Mouse (Mus musculus): ENCODE measurements around the gene Lrrc8b.

Gene Lrrc8b

GRCm38 (mm10) chr5:105496586-105496985, 81.0 kb downstream of the Lrrc8b start:
- in situ Hi-C loops (cut with MboI; ENCODE audit: low pct_unique_long_range_greater_than_20kb in 1 of 2, low sequenced_read_pairs in 2 of 2, unreplicated experiment in 1 of 2): loop anchor here (5.0 to 10.0 kb wide), 3 partner anchors 89 to 156 kb away; no protein-coding TSS in a partner anchor

GRCm38 (mm10) chr5:105498429-105499000, 82.9 kb downstream of the Lrrc8b start:
- in situ Hi-C loops (cut with MboI; ENCODE audit: low pct_unique_long_range_greater_than_20kb in 1 of 2, low sequenced_read_pairs in 2 of 2, unreplicated experiment in 1 of 2): loop anchor here (5.0 to 10.0 kb wide), 3 partner anchors 91 to 154 kb away; no protein-coding TSS in a partner anchor

- in situ Hi-C loops (cut with MboI; ENCODE audit: low pct_unique_long_range_greater_than_20kb in 1 of 2, low sequenced_read_pairs in 2 of 2, unreplicated experiment in 1 of 2): loop anchor here (5.0 to 10.0 kb wide), 3 partner anchors 92 to 153 kb away; no protein-coding TSS in a partner anchor
These were observed 83.8 kb downstream of the Lrrc8b start for GRCm38 (mm10) chr5:105499396-105499795.

GRCm38 (mm10) chr5:105500132-105501121, 84.9 kb downstream of the Lrrc8b start:
- in situ Hi-C loops (cut with MboI; ENCODE audit: low pct_unique_long_range_greater_than_20kb in 1 of 2, low sequenced_read_pairs in 2 of 2, unreplicated experiment in 1 of 2): no loop called here

GRCm38 (mm10) chr5:105501136-105501535, 85.6 kb downstream of the Lrrc8b start:
- in situ Hi-C loops (cut with MboI; ENCODE audit: low pct_unique_long_range_greater_than_20kb in 1 of 2, low sequenced_read_pairs in 2 of 2, unreplicated experiment in 1 of 2): no loop called here

GRCm38 (mm10) chr5:105508813-105509212, 93.2 kb downstream of the Lrrc8b start:
- in situ Hi-C loops (cut with MboI; ENCODE audit: low pct_unique_long_range_greater_than_20kb in 1 of 2, low sequenced_read_pairs in 2 of 2, unreplicated experiment in 1 of 2): no loop called here

GRCm38 (mm10) chr5:105512297-105512696, 96.7 kb downstream of the Lrrc8b start:
- in situ Hi-C loops (cut with MboI; ENCODE audit: low pct_unique_long_range_greater_than_20kb in 1 of 2, low sequenced_read_pairs in 2 of 2, unreplicated experiment in 1 of 2): no loop called here

- in situ Hi-C loops (cut with MboI; ENCODE audit: low pct_unique_long_range_greater_than_20kb in 1 of 2, low sequenced_read_pairs in 2 of 2, unreplicated experiment in 1 of 2): no loop called here
These were observed 100.0 kb downstream of the Lrrc8b start for GRCm38 (mm10) chr5:105515532-105515931.

- in situ Hi-C loops (cut with MboI; ENCODE audit: low pct_unique_long_range_greater_than_20kb in 1 of 2, low sequenced_read_pairs in 2 of 2, unreplicated experiment in 1 of 2): no loop called here
These were observed 100.7 kb downstream of the Lrrc8b start for GRCm38 (mm10) chr5:105516290-105516689.

- in situ Hi-C loops (cut with MboI; ENCODE audit: low pct_unique_long_range_greater_than_20kb in 1 of 2, low sequenced_read_pairs in 2 of 2, unreplicated experiment in 1 of 2): no loop called here
These were observed 102.5 kb downstream of the Lrrc8b start for GRCm38 (mm10) chr5:105517992-105518625.

GRCm38 (mm10) chr5:105518626-105519095, 103.1 kb downstream of the Lrrc8b start:
- in situ Hi-C loops (cut with MboI; ENCODE audit: low pct_unique_long_range_greater_than_20kb in 1 of 2, low sequenced_read_pairs in 2 of 2, unreplicated experiment in 1 of 2): no loop called here

- in situ Hi-C loops (cut with MboI; ENCODE audit: low pct_unique_long_range_greater_than_20kb in 1 of 2, low sequenced_read_pairs in 2 of 2, unreplicated experiment in 1 of 2): no loop called here
These were observed 103.8 kb downstream of the Lrrc8b start, which contains the start of gene Lrrc8c for GRCm38 (mm10) chr5:105519096-105519975. TSS of gene Lrrc8c (plus strand) at chr5:105519388.

- in situ Hi-C loops (cut with MboI; ENCODE audit: low pct_unique_long_range_greater_than_20kb in 1 of 2, low sequenced_read_pairs in 2 of 2, unreplicated experiment in 1 of 2): loop anchor here in 1 of 2 experiments (10.0 kb wide), 1 partner anchor 125 kb away; no protein-coding TSS in a partner anchor
These were observed 104.4 kb downstream of the Lrrc8b start for GRCm38 (mm10) chr5:105519976-105520300.

- in situ Hi-C loops (cut with MboI; ENCODE audit: low pct_unique_long_range_greater_than_20kb in 1 of 2, low sequenced_read_pairs in 2 of 2, unreplicated experiment in 1 of 2): loop anchor here in 1 of 2 experiments (10.0 kb wide), 1 partner anchor 124 kb away; no protein-coding TSS in a partner anchor
These were observed 104.9 kb downstream of the Lrrc8b start for GRCm38 (mm10) chr5:105520442-105520965.

GRCm38 (mm10) chr5:105523452-105523851, 107.9 kb downstream of the Lrrc8b start:
- in situ Hi-C loops (cut with MboI; ENCODE audit: low pct_unique_long_range_greater_than_20kb in 1 of 2, low sequenced_read_pairs in 2 of 2, unreplicated experiment in 1 of 2): loop anchor here in 1 of 2 experiments (10.0 kb wide), 1 partner anchor 121 kb away; no protein-coding TSS in a partner anchor

GRCm38 (mm10) chr5:105525004-105525403, 109.4 kb downstream of the Lrrc8b start:
- in situ Hi-C loops (cut with MboI; ENCODE audit: low pct_unique_long_range_greater_than_20kb in 1 of 2, low sequenced_read_pairs in 2 of 2, unreplicated experiment in 1 of 2): loop anchor here in 1 of 2 experiments (10.0 kb wide), 1 partner anchor 120 kb away; no protein-coding TSS in a partner anchor

GRCm38 (mm10) chr5:105526107-105526645, 110.6 kb downstream of the Lrrc8b start:
- in situ Hi-C loops (cut with MboI; ENCODE audit: low pct_unique_long_range_greater_than_20kb in 1 of 2, low sequenced_read_pairs in 2 of 2, unreplicated experiment in 1 of 2): loop anchor here in 1 of 2 experiments (10.0 kb wide), 1 partner anchor 119 kb away; no protein-coding TSS in a partner anchor

All from mouse embryonic stem cell (cell line).